Mouse (Mus musculus) spleen, embryonic (tissue): ENCODE data around the gene Adgrg5.

ENCODE experiments used
- CTCF ChIA-PET: fragments of 350-600 bp; sonication (Branson Sonifier 250); formaldehyde crosslinking; loops from one replicate; lab custom pipeline; 2022; lab: Charles Lee

Gene Adgrg5

DNA sequence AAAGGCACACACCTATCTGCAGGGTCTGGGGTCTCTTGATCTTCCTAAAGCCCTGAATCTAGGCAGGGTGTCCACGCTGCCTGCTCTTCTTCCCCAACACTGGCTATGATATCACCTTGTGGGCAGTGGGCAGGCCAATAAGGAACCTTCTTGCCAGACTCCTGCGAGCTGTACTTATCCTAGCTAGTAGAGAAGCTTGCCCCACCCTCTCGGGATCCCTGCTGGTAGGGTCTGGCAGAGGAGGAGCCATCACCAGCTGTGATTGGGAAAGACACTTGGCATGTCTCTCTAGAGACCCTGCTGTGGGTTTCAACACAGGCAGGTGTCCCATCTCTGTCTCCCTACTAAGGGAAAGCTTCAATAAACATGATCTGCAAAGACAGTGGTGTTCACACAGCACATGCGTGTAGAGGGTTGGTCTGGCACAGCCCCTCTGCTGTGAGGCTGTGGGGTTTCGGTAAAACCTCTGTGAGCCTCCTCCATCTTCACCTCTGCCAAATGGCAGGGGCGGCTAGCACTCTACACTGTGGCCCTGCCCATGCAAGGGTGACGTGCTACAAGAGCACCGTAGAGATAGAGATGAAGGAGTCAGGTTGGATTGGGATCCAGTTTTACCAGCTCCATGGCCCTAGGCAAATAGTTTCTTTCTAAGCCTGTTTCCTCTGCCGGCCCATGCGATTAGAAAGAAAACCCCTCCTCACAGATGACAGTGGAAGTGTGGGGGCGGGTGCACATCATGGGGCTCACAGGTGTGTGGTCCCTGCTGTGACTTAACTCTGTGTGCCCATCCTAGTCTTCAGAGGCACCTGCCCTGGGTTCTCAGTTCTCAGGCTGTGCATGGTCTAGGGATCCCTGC lies 67.3 kb downstream of the Adgrg5 start:
- CTCF ChIA-PET: interaction anchor here (0.9 kb wide), 1 partner anchor 10 kb away, joined by 3 read pairs; no protein-coding TSS in a partner anchor

DNA sequence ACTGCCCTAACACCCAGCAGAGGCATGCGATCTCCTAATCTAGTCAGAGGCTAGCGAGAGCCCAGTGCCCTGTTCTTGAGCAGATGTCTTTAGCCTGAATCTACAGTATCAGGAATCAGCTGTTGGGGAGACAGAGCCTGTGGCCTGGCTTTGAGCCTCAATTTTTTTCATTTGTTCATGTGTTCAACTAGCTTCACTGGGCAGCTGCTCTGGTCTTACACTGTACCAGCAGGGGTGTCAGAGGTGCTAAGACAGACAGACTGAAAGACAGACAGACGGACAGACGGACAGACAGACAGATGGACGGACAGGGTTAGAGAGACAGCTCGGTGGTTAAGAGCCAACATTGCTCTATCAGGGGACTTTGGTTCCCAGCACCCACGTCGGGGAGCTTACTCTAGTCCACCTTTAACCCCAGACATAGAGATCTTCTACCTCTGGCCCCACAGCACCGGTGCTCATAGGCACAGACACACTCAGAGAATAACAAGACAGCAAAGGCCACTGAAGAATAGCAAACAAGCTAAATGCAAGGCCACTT lies 68.0 kb downstream of the Adgrg5 start:
- CTCF ChIA-PET: interaction anchor here (0.9 kb wide), 1 partner anchor 10 kb away, joined by 3 read pairs; no protein-coding TSS in a partner anchor

DNA sequence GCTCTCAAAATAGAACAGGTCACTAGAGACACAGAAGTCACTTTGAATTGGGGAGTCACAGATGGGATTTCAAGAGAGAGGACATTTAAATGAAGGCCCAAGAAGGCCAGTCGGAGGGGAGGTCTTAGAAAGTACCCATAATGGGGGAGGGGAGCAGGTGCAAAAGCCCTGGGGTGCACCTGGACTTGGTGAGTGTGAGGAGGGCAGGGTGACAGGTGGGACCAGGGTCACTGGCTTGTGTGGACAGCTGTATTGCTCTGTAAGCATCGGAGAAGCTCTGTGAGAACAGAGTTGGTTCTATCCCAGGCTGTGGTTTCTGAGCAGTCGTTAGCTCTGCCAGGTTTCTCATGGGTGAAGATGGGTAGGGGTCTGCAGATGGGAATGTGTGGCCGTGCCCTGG lies 68.5 kb downstream of the Adgrg5 start:
- CTCF ChIA-PET: no interaction called here

DNA sequence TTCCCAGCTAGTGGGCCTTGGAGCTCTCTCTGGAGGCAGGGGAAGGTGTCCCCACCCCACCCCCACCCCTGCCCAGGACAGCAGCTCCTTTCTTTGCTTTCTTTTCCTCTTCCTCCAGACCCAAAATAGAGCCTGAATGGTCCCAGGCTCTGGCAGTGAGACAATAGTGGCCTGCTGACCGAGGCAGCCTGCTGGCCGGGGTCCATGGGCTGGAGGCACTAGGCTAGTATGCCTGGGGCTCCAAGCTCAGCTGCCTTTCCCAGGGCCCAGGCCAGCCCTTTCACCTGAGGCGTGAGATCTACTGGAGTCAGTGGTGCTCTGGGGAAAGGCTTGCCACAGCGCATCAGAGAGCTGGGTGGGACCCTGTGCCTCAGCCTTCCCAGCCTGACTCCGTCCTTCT lies 69.0 kb downstream of the Adgrg5 start:
- CTCF ChIA-PET: no interaction called here
